Mouse (Mus musculus): ENCODE results near the gene Tnrc18. TPM values are rescaled to one million over a fixed set of nuclear protein-coding genes. Genes with fewer than 3 reads are reported as not detected.

Tnrc18 gene
- total RNA-seq, 2 experiments from 2014 or later: 15.1 to 21.8 TPM

DNA sequence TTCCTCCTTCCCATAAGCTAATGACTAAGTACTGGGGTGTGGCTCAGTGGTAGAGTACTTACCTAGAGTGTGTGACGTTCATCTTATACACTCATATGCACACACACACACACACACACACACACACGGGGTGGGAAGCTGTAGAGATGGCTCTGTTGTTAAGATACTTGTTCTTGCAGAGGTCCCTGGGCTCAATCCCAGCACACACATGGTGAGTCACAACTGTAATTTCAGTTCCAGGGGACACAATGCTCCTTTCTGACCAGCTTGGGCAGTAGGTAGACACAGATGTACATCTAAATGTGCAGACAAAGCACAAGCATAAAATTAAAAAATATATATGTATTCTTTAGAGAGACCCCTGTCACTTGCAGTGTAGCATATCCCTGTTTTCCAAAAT is 119.7 kb downstream of the Tnrc18 start:
- no peak for ATAC-seq (replicated peaks; ENCODE audit: low FRiP score, poor library complexity, severe bottlenecking)

DNA sequence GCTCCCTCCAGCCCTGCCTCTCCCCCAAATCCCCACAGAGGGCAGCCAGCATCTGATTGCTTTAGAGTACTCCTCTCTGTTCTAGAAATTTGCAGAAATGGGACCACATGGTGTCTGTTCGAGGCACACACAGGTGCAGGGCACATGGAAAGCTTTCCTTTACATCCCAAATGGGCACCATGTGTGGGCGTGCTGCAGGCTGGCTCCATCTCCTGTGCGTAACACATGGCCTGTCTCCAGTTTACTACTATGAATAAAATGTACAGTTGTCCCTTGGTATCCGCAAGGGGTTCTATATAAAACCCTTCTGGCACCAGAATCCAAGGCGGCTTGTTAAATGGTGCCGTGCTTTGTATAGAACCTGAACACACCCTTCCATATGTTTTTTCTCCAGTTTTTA is 120.6 kb downstream of the Tnrc18 start:
- no peak for ATAC-seq (replicated peaks; ENCODE audit: low FRiP score, poor library complexity, severe bottlenecking)

DNA sequence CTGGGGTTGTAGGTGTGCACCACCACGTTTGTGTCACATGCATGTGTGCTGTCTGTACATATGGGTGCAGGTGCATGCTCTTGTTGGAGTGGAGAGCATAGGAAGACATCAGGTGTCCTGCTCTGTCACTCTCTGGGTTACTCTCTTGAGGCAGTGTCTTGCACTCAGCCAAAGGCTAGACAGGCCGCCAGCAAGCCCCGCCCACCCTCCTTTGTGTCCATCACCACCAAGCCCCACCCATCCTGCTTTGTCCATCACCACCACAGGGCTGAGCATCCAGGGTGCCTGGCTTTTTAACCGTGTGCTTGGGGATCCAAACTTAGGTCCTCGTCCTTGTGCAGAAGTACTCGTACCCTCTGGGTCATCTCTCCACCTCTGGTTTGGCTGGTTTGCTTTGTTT is 121.2 kb downstream of the Tnrc18 start:
- no peak for ATAC-seq (replicated peaks; ENCODE audit: low FRiP score, poor library complexity, severe bottlenecking)

DNA sequence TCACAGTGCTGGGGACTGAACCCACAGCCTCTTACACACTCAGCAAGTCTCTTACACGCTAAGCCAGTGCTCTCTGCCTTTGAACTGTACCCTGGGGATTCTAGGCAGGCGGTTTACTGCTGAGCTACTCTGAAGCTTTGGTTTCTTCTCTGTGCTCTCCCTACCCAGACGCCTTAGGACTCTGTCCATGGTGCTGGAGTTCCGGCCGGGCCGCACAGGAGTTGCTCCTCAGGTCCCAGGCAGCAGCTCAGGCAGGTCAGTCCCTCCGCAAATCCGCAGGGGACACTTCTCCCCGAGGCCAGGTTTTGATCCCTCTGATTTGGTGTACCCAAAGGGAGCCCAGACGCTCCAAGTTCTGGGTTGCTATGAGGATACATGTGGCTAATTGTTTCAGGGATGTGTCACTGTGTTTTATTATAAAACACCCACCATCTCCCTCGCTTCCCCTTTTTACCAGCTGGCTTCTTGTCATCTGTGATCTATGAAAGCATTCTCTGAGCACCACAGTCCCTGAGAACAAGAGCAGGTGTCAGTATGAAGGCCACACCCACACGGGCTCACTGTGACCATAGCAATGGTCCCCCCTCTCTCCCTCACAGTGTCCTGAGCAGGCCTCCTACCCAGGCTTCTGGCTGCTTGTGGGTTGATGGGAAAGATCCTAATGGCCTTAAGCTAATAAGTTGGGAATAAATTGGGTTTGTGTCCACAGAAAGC is 122.7 kb downstream of the Tnrc18 start:
- ATAC-seq (replicated peaks; ENCODE audit: low FRiP score, poor library complexity, severe bottlenecking): no peak

DNA sequence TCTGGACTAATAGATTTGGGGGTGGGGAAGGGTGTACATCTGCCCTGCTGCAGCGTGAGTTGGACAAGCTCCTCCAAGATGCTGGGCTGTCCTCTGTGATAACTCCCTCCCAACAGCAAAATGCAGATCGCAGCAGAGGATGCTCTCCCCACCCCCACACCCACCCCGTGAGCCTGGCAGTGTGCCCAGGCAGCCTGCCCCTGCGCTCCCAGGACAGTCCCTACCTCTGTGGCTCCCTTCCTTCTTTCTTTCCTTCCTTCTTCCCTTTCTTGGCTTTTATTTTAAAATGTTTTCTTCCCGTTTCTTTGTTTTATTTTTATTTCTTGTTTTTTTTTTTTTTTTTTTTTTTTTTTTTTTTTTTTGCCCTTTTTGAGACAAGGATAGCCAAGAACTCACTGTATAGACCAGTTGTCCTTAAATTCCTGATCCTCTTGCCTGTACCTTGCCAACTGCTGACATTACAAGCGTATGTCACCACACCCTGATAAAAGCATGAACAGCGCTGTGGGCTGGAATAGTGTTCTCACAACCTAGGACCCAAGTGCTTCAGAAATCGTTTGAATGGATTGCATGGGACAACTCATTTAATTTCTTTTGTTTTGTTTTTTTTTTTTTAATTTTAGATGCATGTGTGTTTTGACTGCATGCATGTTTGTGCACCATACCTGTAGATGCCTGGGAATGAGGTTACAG is 123.6 kb downstream of the Tnrc18 start:
- ATAC-seq (replicated peaks; ENCODE audit: low FRiP score, poor library complexity, severe bottlenecking): no peak

DNA sequence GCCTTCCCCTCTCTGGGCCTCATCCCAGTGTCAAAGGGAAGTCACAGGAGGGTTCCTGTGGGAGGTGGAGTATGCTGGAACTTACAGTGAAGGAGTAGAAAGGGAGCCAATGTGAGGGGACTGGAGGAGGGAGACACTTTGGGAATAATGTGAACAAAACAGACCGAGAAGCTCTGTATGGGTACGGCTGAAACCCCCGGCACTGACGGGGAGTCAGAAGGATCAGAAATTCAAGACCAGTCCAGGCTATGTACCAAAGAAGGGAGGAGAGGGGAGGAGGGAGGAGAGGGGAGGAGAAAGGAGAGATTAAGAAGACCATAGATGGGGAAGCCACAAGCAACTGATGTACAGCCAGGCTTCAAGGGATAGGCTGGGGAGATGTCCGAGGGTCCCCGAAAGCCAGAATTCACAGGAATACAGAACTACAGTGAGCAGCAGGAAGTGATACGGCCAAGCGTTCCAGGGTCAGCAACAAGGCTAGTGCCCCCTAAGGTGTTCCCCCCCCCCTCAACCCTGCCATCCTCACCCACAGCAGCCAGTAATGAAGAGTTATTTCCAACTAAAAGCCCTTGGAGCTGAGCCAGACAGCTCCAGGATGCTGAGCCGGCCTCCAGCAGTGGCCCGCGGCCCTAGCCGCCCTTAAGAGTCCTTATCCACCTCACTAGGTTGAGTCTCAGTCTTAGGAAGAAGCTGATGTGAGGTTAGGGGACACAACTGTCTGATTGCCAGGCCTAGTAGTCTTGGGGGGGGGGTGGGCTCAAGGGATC is 124.3 kb downstream of the Tnrc18 start:
- ATAC-seq (replicated peaks; ENCODE audit: low FRiP score, poor library complexity, severe bottlenecking): no peak

DNA sequence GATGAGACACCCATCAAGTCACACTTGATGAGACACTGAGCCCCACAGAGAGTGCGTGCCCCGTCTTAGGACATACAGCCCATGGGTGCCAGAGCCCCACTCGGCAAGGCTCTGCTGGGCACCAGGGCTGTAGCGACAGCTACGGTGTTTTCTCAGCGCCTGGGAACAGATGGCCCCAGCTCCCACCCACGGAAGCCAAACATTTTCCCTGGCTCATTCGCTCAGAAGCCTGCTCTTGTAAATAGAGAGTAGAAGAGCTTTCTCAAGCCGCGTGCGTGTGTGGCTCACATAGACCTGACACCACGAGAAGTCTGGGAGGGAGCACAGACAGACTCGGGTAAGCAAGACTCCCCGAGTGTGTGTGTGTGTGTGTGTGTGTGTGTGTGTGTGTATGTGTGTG is 125.2 kb downstream of the Tnrc18 start, which contains the start of gene Slc29a4:
Gene Slc29a4, plus strand, starts transcription at position 265 of the 400 bp plus-strand sequence.
- ATAC-seq (replicated peaks; ENCODE audit: low FRiP score, poor library complexity, severe bottlenecking): no peak

DNA sequence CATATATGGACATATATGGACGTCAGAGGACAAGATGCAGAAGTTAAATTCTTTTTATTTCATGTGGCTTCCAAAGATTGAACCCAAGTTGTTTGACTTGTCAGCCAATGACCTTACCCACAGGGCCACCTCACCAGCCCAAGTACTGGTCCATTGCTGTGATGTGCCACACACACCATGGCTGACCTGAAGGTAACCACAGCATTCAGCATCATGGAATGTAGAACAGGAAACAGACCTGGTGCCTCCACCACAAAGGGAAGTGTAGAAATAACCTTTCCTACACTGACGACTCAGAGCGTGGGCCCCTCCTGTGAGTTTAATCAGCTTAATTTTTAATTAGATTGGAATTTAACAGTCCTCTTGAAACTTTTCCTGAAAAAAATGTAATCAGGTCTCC is 127.1 kb downstream of the Tnrc18 start:
- ATAC-seq (replicated peaks; ENCODE audit: low FRiP score, poor library complexity, severe bottlenecking): no peak

DNA sequence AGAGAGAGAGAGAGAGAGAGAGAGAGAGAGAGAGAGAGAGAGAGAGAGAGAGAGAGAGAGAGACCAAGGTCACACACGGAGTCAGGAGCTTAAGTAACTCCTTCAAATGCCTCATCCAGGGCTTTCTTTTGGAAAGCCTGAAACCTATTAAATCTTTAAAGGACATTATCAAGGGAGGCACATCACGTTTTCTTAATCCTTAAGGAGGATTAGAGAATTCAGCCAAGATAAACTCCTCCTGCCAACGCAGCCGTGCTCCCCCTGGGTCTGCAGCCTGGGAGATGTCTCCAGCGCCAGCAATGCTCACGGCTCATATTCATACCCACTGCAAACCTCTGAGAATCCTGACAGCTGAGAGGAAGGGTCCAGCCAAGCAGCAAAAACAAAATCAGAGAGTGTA is 128.6 kb downstream of the Tnrc18 start:
- no peak for ATAC-seq (replicated peaks; ENCODE audit: low FRiP score, poor library complexity, severe bottlenecking)

DNA sequence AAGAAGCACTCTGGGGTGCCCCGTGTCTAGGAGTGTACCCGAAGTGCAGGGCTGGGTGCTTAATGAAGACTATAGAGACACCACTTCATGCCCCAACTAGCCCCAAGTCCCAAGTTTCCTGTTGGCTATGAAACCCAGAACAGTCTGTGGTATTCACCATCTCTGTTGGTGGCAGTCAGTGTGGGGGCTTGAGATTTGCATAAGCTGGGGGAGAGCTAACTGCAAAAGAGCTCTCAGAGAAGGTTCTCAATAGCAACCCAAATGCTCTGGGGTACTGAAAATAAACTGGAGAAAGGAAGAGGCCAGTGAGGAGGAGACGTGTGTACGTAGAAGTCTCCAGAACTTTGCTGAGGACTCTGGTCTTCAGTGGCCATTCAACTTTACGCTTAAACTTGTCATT is 134.9 kb downstream of the Tnrc18 start:
- ATAC-seq (replicated peaks; ENCODE audit: low FRiP score, poor library complexity, severe bottlenecking): no peak

DNA sequence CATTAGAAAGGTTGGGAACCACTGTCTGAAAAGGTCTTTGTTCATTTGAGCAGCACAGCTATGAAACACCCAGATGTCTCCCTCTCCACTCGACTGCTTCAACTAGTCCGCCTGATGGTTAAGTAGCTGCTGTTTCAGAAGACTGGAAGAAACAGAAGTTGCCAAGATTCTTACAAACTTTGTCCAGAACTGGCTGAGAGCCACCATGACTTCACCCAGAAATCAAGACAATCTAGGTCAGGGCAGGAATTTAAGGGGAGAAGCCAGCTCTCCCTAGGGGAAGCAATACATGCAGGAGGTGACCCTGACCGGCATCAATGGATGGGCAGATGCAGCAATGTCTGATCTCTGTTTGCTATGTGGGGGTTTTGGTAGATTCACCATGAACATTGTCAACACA is 135.6 kb downstream of the Tnrc18 start:
- no peak for ATAC-seq (replicated peaks; ENCODE audit: low FRiP score, poor library complexity, severe bottlenecking)

DNA sequence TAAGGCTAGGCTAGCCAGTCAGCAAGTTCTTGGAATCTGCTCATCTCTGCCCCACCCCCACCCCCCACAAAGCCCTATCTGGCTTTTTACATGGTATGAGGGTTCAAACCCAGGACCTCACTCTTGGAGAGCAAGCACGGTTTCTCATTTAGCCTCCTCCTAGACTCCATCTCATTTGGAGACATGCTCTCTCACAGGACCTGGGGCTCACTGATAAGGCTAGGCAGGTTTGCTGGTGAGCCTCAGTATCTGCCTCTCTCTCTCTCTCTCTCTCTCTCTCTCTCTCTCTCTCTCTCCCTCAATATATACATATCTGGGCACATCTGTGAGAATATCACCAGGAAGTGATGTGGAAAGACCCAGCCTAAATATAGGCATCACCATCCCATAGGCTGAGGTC is 138.4 kb downstream of the Tnrc18 start:
- no peak for ATAC-seq (replicated peaks; ENCODE audit: low FRiP score, poor library complexity, severe bottlenecking)

DNA sequence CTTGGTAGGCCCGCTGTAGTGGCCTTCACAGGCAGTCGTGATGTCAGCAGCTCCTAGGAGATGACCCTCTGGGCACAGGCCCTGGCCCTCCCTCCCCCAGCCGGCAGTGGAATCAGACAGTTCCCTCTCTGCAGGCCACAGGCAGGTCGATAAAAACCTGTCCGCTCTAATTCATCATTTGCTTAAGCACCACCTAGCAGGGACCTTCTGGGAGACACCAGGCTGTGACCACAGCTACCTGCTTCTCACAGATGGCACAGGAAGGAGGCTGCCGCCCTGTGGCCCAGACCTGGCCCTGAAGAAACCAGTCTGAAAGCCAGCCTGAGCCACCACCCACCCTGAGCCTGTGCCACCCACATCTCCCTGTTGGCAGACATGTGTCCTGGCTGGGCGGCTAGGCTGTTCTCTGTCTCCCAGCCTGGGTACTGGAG is 139.3 kb downstream of the Tnrc18 start:
- ATAC-seq (replicated peaks; ENCODE audit: low FRiP score, poor library complexity, severe bottlenecking): peak; percentile 37; the same call in 1 of the 2 replicates

Other genes with a start within 250 kb of the Tnrc18 start
- not detected in 2 replicates for gene Mmd2, start 208.9 kb downstream of the Tnrc18 start, total RNA-seq (2015; ENCODE audit: low replicate concordance)
- not detected in 2 replicates for gene Mmd2, start 208.9 kb downstream of the Tnrc18 start, total RNA-seq (2017; ENCODE audit: low replicate concordance)
- 42.9 and 54.5 TPM in 2 replicates for gene Wipi2, start 190.0 kb downstream of the Tnrc18 start, total RNA-seq (2015; ENCODE audit: low replicate concordance)
- gene Wipi2, start 190.0 kb downstream of the Tnrc18 start, total RNA-seq (2017; ENCODE audit: low replicate concordance): 67.9 and 91.3 TPM in 2 replicates
- gene Slc29a4, start 125.2 kb downstream of the Tnrc18 start, total RNA-seq (2015; ENCODE audit: low replicate concordance): not detected in 2 replicates
- not detected in 2 replicates for gene Slc29a4, start 125.2 kb downstream of the Tnrc18 start, total RNA-seq (2017; ENCODE audit: low replicate concordance)
- 0.42 and 4.0 TPM in 2 replicates for gene Fbxl18, start 77.8 kb upstream of the Tnrc18 start, total RNA-seq (2015; ENCODE audit: low replicate concordance)
- 2.4 and 2.7 TPM in 2 replicates for gene Fbxl18, start 77.8 kb upstream of the Tnrc18 start, total RNA-seq (2017; ENCODE audit: low replicate concordance)
- 4,902 and 5,552 TPM in 2 replicates for gene Actb, start 89.1 kb upstream of the Tnrc18 start, total RNA-seq (2015; ENCODE audit: low replicate concordance)
- 1,509 and 1,723 TPM in 2 replicates for gene Actb, start 89.1 kb upstream of the Tnrc18 start, total RNA-seq (2017; ENCODE audit: low replicate concordance)
- gene Fscn1, start 142.7 kb upstream of the Tnrc18 start, total RNA-seq (2015; ENCODE audit: low replicate concordance): 0.84 TPM in 1 of 2 replicates, not detected in the other
- 5.1 TPM in 1 of 2 replicates, not detected in the other for gene Fscn1, start 142.7 kb upstream of the Tnrc18 start, total RNA-seq (2017; ENCODE audit: low replicate concordance)